Mouse (Mus musculus) hindbrain, postnatal 0 days (tissue): ENCODE results near the gene Ccdc59. TPM values are rescaled to one million over a fixed set of nuclear protein-coding genes. Genes with fewer than 3 reads are reported as not detected.
A peak's percentile ranks its signal among the peaks of the same experiment; 100 is the strongest.

Source experiments
- ATAC-seq: fragments of 200-750 bp; cut with Nextera tagmentation; 2 replicates; pipeline ENCODE4 v1.8.0; 2017; ENCODE audit warnings: mild to moderate bottlenecking, moderate TSS enrichment, moderate library complexity
- DNase-seq: peaks from one replicate; pipeline ENCODE4 v3.0.0-alpha.2; 2015; ENCODE audit warnings: low spot score
- H3K27ac ChIP-seq: fragments of 300-500 bp; sonication (generic); 2 replicates; pipeline ENCODE4 v1.5.1; 2014; ENCODE audit warnings: mild to moderate bottlenecking
- H3K27me3 ChIP-seq: fragments of 300-500 bp; sonication (generic); 2 replicates; pipeline ENCODE4 v1.6.1; 2014; ENCODE audit warnings: low read length, mixed read lengths; ENCODE audit not compliant: insufficient read depth
- H3K36me3 ChIP-seq: fragments of 300-500 bp; sonication (generic); 2 replicates; pipeline ENCODE4 v1.6.1; 2014; ENCODE audit warnings: low read length, mixed read lengths; ENCODE audit not compliant: insufficient read depth
- H3K4me1 ChIP-seq: fragments of 300-500 bp; sonication (generic); 2 replicates; pipeline ENCODE4 v1.6.1; 2014; ENCODE audit warnings: antibody characterized with exemption, low read length, mixed read lengths; ENCODE audit not compliant: insufficient read depth
- H3K4me2 ChIP-seq: fragments of 300-500 bp; sonication (generic); 2 replicates; pipeline ENCODE4 v1.6.1; 2014; ENCODE audit warnings: low read depth, mild to moderate bottlenecking, low read length, moderate library complexity, mixed read lengths
- H3K4me3 ChIP-seq: fragments of 300-500 bp; sonication (generic); 2 replicates; pipeline ENCODE4 v1.5.1; 2014; ENCODE audit warnings: low read length
- H3K9ac ChIP-seq: fragments of 300-500 bp; sonication (generic); replicated peaks from 2 replicates; pipeline ENCODE4 v1.6.1; 2014; ENCODE audit warnings: mild to moderate bottlenecking, low read length, moderate library complexity, mixed read lengths
- H3K9me3 ChIP-seq: fragments of 300-500 bp; sonication (generic); 2 replicates; pipeline ENCODE4 v1.6.1; 2016; ENCODE audit warnings: low read length, mixed read lengths
- CTCF ChIP-seq: IDR thresholded peaks from 2 replicates; pipeline ENCODE4 v1.5.1; 2016; ENCODE audit warnings: antibody characterized with exemption, control low read depth, low read depth
- WGBS: fragments of 180-500 bp; shearing (Covaris S2); extraction: QIAGEN DNeasy Blood & Tissue Kit; methylation state at CpG from one replicate; pipeline ENCODE4 v1.1.7; 2014; 5-methylcytosine and 5-hydroxymethylcytosine counted together
- polyA plus RNA-seq: library from polyadenylated mRNA; unstranded; fragments of >200 nt; fragmentation: Nextera tagmentation; extraction: Ambion mirVana; gene quantifications from 2 replicates; pipeline ENCODE4 v1.2.1, GENCODE M21; 2015
- total RNA-seq: library from RNA; depleted of rRNA; stranded (reverse); fragments of >200 nt; gene quantifications from 2 replicates; pipeline ENCODE4 v1.2.3, GENCODE M21; 2014; rRNA removed

Gene Ccdc59
- total RNA-seq (8.2 and 9.1 TPM in 2 replicates), polyA plus RNA-seq (42.9 and 47.5 TPM in 2 replicates)

DNA sequence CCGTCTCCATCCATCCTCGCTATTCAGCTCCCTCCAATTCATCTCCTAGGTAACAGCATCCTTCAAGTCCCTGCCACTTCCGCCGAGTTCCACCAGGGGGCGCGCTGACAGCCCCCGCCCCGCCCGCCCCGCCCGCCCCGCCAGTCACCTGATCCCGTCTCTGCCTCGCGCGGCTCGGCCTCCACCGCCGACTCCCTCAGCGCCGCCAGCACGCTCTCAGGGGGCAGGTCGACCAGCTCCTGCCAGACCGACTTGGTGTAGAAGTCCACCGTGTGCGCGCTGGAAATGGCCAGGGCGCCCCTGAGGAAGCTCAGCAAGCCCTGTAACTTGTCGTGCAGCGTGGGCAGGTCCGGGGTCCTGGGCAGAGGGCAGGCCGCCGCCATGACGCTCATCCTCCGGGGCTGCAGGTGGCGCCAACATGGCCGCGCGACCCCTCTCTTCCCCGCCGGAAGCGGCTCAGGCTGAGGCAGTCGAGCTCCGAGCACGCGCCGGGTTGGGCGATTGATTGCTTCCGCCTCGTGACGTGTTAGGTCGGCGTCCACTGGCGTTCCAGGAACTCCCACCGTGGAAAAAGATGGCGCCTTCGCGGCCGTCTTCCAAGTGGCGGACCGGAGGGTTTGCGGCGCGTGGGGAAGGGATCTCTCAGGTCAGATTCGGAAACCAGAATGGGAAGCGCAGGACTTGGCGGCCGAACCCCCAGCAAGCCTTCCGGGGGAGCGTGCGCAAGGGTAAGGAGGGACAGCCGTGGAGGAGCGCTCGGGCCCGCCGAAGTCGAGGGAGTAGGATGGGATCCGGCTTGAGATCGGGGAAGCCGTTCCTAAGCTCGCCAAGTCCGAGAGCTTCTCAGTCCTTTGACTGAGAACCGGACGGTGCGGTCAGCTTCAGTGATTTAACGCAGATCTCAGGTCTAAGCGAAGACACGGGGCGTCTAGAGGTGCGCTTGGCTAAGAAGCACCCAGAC is at the start of gene Ccdc59, which contains the start of gene Mettl25:
Gene Ccdc59 (plus strand): TSS at position 140 of the 961 bp plus-strand sequence.
Gene Mettl25 (minus strand): TSS at position 453 of the 961 bp plus-strand sequence.
- Histone ChIP-seq H3K27me3 (no peaks in the 10 kb centered on the region), H3K9me3 (no peaks in the 10 kb centered on the region), H3K4me1 (peaks cover 6% of the 10 kb centered on the region; the same call in 1 of the 2 replicates), H3K36me3 (peaks cover 17% of the 10 kb centered on the region), H3K9ac (peak within 1 kb of the TSS; percentile 71), H3K27ac (peak within 1 kb of the TSS; percentile 89), H3K4me2 (peak within 1 kb of the TSS; percentile 73), H3K4me3 (peak within 1 kb of the TSS; percentile 79)
- peak; percentile 98 for DNase-seq
- ATAC-seq = peak; percentile 99
- peak; percentile 65 for TF ChIP-seq CTCF
- under 1% methylated on average over 88 of the region's 90 CpGs for WGBS

DNA sequence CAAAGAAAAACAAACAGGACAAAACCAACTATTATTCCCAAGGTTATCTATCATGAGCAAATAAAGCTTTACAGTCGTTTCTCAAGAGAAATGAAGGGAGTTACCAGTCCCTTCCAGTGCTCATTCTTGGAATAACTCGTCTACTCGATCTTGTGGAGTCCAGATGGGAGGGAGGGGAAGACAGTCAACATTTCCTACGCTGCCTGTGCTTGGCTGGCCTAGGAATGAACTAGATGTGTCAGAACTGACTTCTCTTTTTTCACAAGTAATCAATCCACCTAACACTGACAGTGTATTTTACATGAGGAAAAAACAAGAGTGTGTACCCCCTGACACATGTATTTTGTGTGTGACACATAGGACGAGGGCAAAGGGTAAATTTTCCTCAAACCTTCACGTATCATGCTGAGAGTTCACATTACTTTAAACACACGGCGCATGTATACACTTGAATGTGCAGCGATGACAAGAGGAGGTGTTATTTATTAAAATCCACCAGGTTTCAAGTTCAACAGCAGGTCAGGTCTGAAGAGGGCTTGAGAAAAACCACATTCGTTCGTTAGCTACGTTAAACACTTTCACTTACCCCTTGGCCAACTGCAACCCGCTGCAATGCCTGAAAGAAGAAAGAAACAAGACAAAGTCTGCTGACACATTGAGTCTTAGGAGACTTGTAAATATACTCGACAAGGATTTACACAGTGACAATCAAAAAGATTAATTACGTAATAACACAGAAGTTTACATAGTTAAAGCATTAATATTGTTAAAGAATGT is 46.9 kb upstream of the Ccdc59 start:
- no peak for DNase-seq
- TF ChIP-seq CTCF = no peak
- no peak overlapping the region for H3K27ac ChIP-seq
- H3K4me2 ChIP-seq = no peak overlapping the region
- no peaks in the 10 kb centered on the region for H3K9me3 ChIP-seq
- H3K4me1 ChIP-seq = no peaks in the 10 kb centered on the region
- no peak overlapping the region for H3K4me3 ChIP-seq
- ATAC-seq = no peak
- H3K9ac ChIP-seq = no peak overlapping the region
- no peaks in the 10 kb centered on the region for H3K27me3 ChIP-seq
- H3K36me3 ChIP-seq = no peaks in the 10 kb centered on the region
- 83% methylated on average over 15 of the region's 15 CpGs for WGBS

DNA sequence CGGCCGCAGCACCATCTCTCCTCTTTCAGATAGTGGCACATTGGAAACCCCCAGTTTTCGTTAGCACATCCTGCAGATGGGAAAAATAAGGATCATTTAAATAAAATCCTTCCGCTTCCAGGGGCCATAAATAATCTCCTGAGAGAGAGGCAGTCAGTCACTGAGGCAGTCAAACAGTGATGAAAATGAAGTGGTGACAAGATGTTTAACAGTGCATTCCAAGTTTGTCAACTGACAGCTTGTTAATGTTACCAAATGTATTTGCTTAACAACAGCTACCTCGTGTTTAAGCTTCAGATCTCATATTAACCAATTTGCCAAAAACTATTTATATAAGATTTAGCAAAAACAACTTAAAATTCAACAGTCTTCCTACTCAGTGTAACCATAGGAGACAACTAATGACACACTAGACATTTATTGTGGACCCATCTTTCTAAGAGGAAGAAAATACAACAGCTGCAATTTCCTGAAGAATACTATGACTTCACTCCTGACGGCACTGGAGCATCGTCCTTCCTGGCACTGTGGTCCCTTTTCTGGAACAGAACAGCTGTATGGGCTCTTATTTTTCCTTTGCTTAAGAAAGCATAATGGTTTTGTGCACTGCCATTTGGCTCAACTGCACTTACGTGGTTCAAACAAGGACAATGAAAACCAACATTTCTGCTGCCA is 43.5 kb upstream of the Ccdc59 start:
- Histone ChIP-seq H3K36me3 (no peaks in the 10 kb centered on the region), H3K27me3 (no peaks in the 10 kb centered on the region), H3K4me3 (no peak overlapping the region), H3K4me1 (no peaks in the 10 kb centered on the region), H3K27ac (no peak overlapping the region), H3K4me2 (no peak overlapping the region), H3K9ac (no peak overlapping the region), H3K9me3 (no peaks in the 10 kb centered on the region)
- TF ChIP-seq CTCF = no peak
- no peak for ATAC-seq
- WGBS = 85% methylated on average over 8 of the region's 8 CpGs
- DNase-seq = no peak

DNA sequence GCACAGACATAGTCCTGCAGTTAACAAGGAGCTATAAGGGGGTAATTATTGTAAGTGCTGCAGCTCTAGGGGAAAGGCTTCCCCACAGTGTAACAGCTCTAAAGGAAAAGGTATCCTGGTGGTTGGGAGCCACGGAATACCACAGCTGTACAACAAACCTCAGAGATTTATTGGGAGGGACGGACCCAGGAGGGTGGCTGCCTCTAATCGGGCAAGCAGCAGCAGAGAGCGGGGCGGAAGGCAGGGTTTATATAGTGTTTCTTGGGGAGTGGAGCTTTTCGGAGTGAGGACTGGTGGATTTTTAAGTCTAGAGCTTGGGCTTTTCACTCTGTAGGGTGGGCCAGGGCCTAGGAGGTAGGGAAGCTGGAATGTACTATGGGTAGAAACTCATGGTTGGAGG is 39.7 kb upstream of the Ccdc59 start:
- H3K9me3 ChIP-seq = no peaks in the 10 kb centered on the region
- H3K4me2 ChIP-seq = no peak overlapping the region
- 89% methylated on average over 6 of the region's 6 CpGs for WGBS
- no peak for DNase-seq
- H3K36me3 ChIP-seq = no peaks in the 10 kb centered on the region
- H3K4me3 ChIP-seq = no peak overlapping the region
- no peaks in the 10 kb centered on the region for H3K4me1 ChIP-seq
- no peaks in the 10 kb centered on the region for H3K27me3 ChIP-seq
- no peak for TF ChIP-seq CTCF
- H3K9ac ChIP-seq = no peak overlapping the region
- no peak overlapping the region for H3K27ac ChIP-seq
- no peak for ATAC-seq

DNA sequence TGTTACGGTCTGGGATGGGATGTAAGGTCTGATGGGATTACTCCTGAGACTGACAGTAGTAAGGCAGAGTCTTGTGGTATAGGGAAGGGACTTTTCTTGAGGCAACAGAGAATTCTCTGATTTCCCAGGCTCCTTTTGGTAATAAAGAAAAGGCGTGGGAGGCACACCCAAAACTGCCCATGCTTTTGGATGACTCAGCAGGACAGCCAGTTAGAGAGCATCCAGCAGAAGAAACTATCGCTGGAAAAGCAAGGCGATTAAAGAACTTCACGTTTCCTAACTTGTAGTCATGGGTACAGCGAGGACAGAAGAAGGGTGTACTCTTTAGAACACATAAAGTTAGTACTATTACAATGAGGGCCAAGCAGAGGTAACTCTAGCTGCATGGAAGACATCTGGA is 38.7 kb upstream of the Ccdc59 start:
- DNase-seq = no peak
- Histone ChIP-seq H3K27ac (no peak overlapping the region), H3K9ac (no peak overlapping the region), H3K36me3 (no peaks in the 10 kb centered on the region), H3K27me3 (no peaks in the 10 kb centered on the region), H3K4me1 (no peaks in the 10 kb centered on the region), H3K4me3 (no peak overlapping the region), H3K4me2 (no peak overlapping the region), H3K9me3 (no peaks in the 10 kb centered on the region)
- WGBS = 91% methylated on average over 6 of the region's 6 CpGs
- ATAC-seq = no peak
- no peak for TF ChIP-seq CTCF

DNA sequence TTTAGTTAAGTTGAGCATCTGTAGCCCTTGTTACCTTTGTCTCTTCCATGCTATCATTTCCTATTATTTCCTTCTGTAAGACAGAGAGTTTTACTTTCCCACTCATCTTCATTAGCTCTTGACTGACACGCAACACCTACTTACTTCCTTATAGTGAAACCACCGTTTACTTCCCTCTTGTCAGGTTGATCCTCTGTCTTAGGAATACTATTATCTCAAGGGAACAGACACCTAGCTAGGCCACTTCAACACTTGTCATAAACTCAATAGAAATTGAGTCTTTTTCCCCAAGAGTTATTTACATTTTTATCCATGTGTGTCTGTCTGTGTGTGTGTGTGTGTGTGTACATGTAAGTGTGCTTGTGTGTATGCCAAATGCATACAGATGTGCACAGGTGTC is 37.4 kb upstream of the Ccdc59 start:
- Histone ChIP-seq H3K4me2 (no peak overlapping the region), H3K4me3 (no peak overlapping the region), H3K27ac (no peak overlapping the region), H3K36me3 (no peaks in the 10 kb centered on the region), H3K9me3 (no peaks in the 10 kb centered on the region), H3K27me3 (no peaks in the 10 kb centered on the region), H3K4me1 (no peaks in the 10 kb centered on the region), H3K9ac (no peak overlapping the region)
- ATAC-seq = no peak
- no peak for DNase-seq
- WGBS = 91% methylated on average over 2 of the region's 2 CpGs
- TF ChIP-seq CTCF = no peak
